Mouse (Mus musculus): ENCODE data around the gene Alox12b. TPM values are rescaled to one million over a fixed set of nuclear protein-coding genes. Genes with fewer than 3 reads are reported as not detected.

The Alox12b gene
- polyA plus RNA-seq, 1 experiment = not detected

DNA sequence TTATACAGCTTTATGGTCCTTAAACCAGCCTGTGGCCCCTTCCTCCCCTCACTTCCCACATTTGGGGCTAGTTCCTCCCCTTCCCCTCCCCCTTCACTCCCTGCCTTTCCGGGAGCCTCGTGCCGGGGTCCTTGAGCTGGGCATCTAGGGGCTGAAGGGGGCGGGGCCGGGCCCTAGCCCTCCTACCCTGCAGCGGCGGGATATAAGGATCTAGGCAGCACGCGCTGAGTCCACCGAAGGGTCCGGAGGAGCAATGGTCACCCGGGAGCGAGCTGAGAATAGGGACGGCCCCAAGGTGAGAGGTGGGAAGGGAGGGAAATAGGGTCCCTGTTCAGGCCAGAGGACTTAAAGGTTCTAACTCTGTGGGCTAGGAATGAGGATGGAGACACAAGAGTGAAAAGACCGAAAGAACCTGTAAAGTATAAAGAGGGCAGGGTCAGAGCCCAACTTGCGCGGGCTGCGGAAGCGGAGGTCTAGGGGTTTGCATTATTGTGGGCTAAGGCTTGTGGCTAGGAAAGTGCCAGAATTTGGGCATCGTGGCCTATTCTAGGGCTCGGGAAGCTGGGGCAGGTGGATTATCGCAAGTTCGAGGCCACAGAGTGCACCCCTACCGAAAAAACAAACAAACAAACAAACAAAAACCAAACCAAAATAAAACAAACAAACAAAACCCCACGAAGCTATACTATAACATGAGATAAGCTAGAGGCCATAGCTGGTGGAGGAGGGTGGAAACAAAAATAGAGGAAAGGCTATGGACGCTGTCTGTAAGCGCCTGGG, 36.4 kb upstream of the Alox12b start, which contains the start of gene Hes7:
Hes7 (plus strand) TSS at position 184 of the 780 bp plus-strand sequence.
- no peak within 1 kb of the TSS for H3K27ac ChIP-seq (replicated peaks; ENCODE audit: low read depth, low read length)
- H3K4me3 ChIP-seq (ENCODE audit: insufficient read depth, low read depth, low read length) = peak within 1 kb of the TSS; percentile 64
- H3K4me1 ChIP-seq (ENCODE audit: control insufficient read depth, insufficient read depth, insufficient read length, low read length) = no peaks in the 10 kb centered on the region; the same call in 1 of the 2 replicates

DNA sequence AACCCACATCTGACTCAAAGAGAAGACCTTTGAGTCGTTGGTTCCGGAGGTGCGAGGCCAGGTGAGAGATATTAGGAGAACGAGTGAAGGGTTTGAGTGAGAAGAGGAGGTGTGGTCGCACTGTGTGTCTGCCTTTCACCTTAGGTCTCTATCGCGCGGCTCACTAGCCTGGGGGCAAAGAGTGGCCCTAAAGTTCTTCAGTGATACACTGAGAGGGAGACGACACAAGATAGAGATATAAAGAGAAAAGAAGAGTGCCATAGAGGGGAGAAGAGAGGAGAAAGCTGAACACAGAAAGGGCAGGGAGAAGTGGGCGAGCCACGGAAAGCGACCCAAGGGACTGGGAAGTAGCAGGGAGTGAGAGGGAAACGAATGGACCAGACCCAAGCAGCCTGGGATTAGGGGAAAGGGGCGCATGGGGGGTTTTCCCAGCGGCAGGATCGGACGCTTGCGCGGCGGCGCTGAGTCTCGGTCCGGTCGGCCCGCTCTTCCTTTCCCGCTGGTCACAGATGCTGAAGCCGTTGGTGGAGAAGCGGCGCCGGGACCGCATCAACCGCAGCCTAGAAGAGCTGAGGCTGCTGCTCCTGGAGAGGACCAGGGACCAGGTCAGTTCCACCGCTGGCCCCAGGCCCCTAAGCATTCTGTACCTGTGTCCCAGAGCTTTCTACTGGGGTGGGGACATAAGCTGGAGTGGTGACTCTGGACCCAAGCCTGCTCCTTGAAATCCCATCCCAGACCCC, 35.6 kb upstream of the Alox12b start:
- peak overlapping the region; percentile 64 for H3K4me3 ChIP-seq (ENCODE audit: insufficient read depth, low read depth, low read length)
- H3K4me1 ChIP-seq (ENCODE audit: control insufficient read depth, insufficient read depth, insufficient read length, low read length) = no peaks in the 10 kb centered on the region; the same call in 1 of the 2 replicates
- no peak overlapping the region for H3K27ac ChIP-seq (replicated peaks; ENCODE audit: low read depth, low read length)

DNA sequence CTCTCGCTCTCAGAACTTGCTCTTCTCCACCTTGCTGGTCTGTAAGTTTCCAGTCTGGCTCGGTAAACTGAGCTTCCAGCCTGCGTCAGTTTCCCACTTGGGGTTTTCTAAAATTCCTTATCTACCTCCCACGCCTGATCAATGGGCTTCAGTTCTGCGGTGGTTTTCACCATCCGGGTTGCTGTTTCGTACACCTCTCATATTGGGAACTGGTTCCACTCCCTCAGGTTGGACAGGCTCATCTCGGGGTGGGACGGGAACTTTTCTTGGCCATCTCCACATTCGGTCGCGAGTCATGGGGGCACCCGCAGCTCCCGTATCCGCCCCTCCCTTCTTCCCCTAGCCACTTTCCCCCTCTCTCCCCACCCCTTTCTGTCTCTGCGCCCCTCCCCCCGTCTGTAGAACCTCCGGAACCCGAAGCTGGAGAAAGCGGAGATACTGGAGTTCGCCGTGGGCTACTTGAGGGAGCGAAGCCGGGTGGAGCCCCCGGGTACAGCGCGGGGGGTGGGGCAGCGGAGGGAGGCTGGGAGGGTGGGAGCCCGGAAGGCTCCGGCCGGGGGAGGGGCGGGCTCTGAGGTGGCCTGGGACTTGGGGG, 35.0 kb upstream of the Alox12b start:
- Histone ChIP-seq H3K27ac (replicated peaks; ENCODE audit: low read depth, low read length) (0 out of 2 replicates have a peak overlapping the region, but pooled peaks have one; percentile 38), H3K4me3 (ENCODE audit: insufficient read depth, low read depth, low read length) (peak overlapping the region; percentile 64), H3K4me1 (ENCODE audit: control insufficient read depth, insufficient read depth, insufficient read length, low read length) (no peaks in the 10 kb centered on the region; the same call in 1 of the 2 replicates)

GRCm38 (mm10) chr11:69122336-69122951, 34.3 kb upstream of the Alox12b start, which contains the start of gene 9130213A22Rik:
TSS of gene 9130213A22Rik (minus strand) at chr11:69122589.
- Histone ChIP-seq H3K27ac (replicated peaks; ENCODE audit: low read depth, low read length) (0 out of 2 replicates have a peak within 1 kb of the TSS, but pooled peaks have one; percentile 38), H3K4me1 (ENCODE audit: control insufficient read depth, insufficient read depth, insufficient read length, low read length) (no peaks in the 10 kb centered on the region; the same call in 1 of the 2 replicates), H3K4me3 (ENCODE audit: insufficient read depth, low read depth, low read length) (peak within 1 kb of the TSS; percentile 64)

GRCm38 (mm10) chr11:69123056-69123692, 33.6 kb upstream of the Alox12b start:
- H3K4me3 ChIP-seq (ENCODE audit: insufficient read depth, low read depth, low read length) = peak overlapping the region; percentile 64
- no peaks in the 10 kb centered on the region; the same call in 1 of the 2 replicates for H3K4me1 ChIP-seq (ENCODE audit: control insufficient read depth, insufficient read depth, insufficient read length, low read length)
- H3K27ac ChIP-seq (replicated peaks; ENCODE audit: low read depth, low read length) = peak overlapping the region; percentile 75

GRCm38 (mm10) chr11:69123693-69124497, 32.9 kb upstream of the Alox12b start:
- Histone ChIP-seq H3K4me1 (ENCODE audit: control insufficient read depth, insufficient read depth, insufficient read length, low read length) (no peaks in the 10 kb centered on the region; the same call in 1 of the 2 replicates), H3K4me3 (ENCODE audit: insufficient read depth, low read depth, low read length) (peak overlapping the region; percentile 64), H3K27ac (replicated peaks; ENCODE audit: low read depth, low read length) (peak overlapping the region; percentile 75)

- Histone ChIP-seq H3K27ac (replicated peaks; ENCODE audit: low read depth, low read length) (no peak overlapping the region), H3K4me3 (ENCODE audit: insufficient read depth, low read depth, low read length) (no peak overlapping the region), H3K4me1 (ENCODE audit: control insufficient read depth, insufficient read depth, insufficient read length, low read length) (no peaks in the 10 kb centered on the region; the same call in 1 of the 2 replicates)
Measured at GRCm38 (mm10) chr11:69124498-69124847, 32.3 kb upstream of the Alox12b start.

- peak overlapping the region; percentile 68 for H3K4me3 ChIP-seq (ENCODE audit: insufficient read depth, low read depth, low read length)
- peak overlapping the region; percentile 47 for H3K27ac ChIP-seq (replicated peaks; ENCODE audit: low read depth, low read length)
- no peaks in the 10 kb centered on the region; the same call in 1 of the 2 replicates for H3K4me1 ChIP-seq (ENCODE audit: control insufficient read depth, insufficient read depth, insufficient read length, low read length)
Measured at GRCm38 (mm10) chr11:69125041-69125851, 31.5 kb upstream of the Alox12b start.

DNA sequence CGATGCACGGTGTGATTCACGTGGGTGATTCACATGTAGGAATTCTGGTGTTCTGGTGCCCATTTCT, 31.1 kb upstream of the Alox12b start, which contains the start of gene Aloxe3:
Aloxe3 (plus strand) TSS at position 45 of the 67 bp plus-strand sequence.
- Histone ChIP-seq H3K4me3 (ENCODE audit: insufficient read depth, low read depth, low read length) (peak within 1 kb of the TSS; percentile 68), H3K4me1 (ENCODE audit: control insufficient read depth, insufficient read depth, insufficient read length, low read length) (no peaks in the 10 kb centered on the region; the same call in 1 of the 2 replicates), H3K27ac (replicated peaks; ENCODE audit: low read depth, low read length) (peak within 1 kb of the TSS; percentile 47)

DNA sequence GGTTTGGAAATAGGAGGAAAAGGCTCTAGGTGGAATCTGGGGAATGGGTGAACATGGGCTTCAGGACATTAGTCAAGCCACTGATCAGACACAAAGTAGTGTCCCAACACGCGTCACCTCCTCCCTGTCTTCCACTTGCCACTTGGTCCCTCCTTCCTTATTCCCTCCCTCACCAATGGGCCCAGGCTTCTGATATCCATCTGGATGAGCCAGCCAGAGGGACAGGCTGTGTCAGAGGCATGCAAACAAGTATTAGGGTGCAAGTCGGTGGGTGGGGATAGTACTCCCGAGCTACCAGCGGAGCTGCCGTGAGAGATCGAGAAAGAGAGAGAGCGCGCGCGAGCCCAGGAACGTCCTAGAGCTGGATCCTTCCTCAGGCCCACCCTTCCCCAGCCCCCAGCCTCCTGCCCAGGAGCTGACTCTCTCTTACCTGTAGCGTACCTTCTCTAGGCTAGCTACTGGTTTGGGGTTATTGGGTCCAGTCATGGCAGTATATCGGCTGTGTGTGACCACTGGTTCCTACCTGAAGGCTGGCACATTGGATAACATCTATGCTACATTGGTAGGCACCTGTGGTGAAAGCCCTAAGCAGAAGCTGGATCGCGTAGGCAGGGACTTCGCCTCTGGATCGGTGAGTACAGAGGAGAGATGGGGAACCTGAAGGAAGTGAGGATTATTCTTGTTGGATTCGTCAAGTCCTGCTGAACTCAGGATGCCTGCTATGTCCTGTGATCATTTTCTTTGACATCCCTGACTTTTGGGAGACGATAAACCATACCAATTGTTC, 30.7 kb upstream of the Alox12b start:
- no peaks in the 10 kb centered on the region; the same call in 1 of the 2 replicates for H3K4me1 ChIP-seq (ENCODE audit: control insufficient read depth, insufficient read depth, insufficient read length, low read length)
- no peak overlapping the region for H3K27ac ChIP-seq (replicated peaks; ENCODE audit: low read depth, low read length)
- H3K4me3 ChIP-seq (ENCODE audit: insufficient read depth, low read depth, low read length) = peak overlapping the region; percentile 68

DNA sequence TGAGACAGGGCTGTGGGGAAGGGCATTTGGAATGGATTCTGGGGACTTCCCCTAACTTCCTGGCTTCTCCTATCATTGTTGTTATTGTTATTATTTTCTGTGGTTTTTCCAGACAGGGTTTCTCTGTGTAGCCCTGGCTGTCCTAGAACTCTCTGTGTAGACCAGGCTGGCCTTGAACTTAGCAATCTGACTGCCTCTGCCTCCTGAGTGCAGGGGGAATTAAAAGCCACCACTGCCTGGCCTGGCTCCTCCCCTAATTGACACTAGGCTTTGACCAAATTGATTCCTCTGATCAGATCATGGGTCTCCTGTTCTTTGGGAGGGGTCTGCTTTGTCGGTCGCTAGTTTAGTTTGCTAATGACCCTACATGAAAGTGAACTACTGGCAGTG, 30.1 kb upstream of the Alox12b start:
- no peak overlapping the region for H3K4me3 ChIP-seq (ENCODE audit: insufficient read depth, low read depth, low read length)
- no peak overlapping the region for H3K27ac ChIP-seq (replicated peaks; ENCODE audit: low read depth, low read length)
- no peaks in the 10 kb centered on the region; the same call in 1 of the 2 replicates for H3K4me1 ChIP-seq (ENCODE audit: control insufficient read depth, insufficient read depth, insufficient read length, low read length)

DNA sequence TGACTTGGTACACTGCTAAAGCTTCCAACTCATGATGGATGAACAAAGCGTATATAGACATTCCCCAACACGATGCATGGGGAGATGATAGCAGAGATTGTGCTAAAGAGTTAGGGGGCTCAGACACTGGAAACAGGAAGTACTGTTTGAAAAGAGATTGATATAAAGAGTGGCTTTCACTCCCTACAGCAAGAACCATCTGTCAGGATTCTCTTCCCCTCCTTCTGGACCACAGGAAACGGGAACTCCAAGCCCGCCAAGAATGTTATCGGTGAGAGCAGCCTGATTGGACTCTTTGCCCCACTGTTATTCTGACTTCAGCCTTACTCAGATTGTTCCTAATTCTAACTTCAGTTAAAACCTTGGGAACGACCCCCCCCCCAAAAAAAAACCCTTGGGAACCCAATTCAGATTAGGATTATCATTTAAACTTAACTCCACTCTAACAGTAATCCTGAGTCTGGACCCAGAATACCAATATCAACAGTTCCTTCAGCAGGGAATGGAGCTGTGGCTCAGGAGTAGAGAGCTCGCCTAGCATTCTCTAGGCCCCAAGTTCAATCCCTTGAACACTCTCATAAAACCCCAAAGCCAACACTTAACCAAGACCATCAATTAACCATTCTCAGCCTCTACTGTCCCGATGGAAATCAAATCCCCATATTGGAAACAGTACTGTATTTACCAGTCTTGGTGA, 28.2 kb upstream of the Alox12b start:
- Histone ChIP-seq H3K27ac (replicated peaks; ENCODE audit: low read depth, low read length) (no peak overlapping the region), H3K4me1 (ENCODE audit: control insufficient read depth, insufficient read depth, insufficient read length, low read length) (no peaks in the 10 kb centered on the region; the same call in 1 of the 2 replicates), H3K4me3 (ENCODE audit: insufficient read depth, low read depth, low read length) (no peak overlapping the region)
